Mouse (Mus musculus) MEL (cell line): Measurements from ENCODE around the gene Ifnar2. TPM values are rescaled to one million over a fixed set of nuclear protein-coding genes. Genes with fewer than 3 reads are reported as not detected.

Experiments
- DNase-seq: peaks from one replicate; pipeline ENCODE4 v3.0.0; 2011; ENCODE audit warnings: low read depth, low spot score
- H3K27ac ChIP-seq: 2 replicates; pipeline ENCODE4 v1.5.1; 2012; ENCODE audit warnings: low read depth, mild to moderate bottlenecking, control low read depth, low read length, moderate library complexity; ENCODE audit not compliant: control insufficient read depth
- H3K27me3 ChIP-seq, 2 experiments: fragments of 150-350 bp in 1 of 2; sonication (generic) in 1 of 2; 2 replicates each; pipeline ENCODE4 v1.6.1; 2012; ENCODE audit warnings: low read length in 2 of 2, mild to moderate bottlenecking in 2 of 2, improper control_type of control experiment in 1 of 2, moderate library complexity in 1 of 2; ENCODE audit not compliant: insufficient read depth in 2 of 2, control insufficient read depth in 1 of 2
- H3K36me3 ChIP-seq, 2 experiments: 2 replicates each; pipeline ENCODE4 v1.6.1; 2012 to 2014; ENCODE audit warnings: low read length in 2 of 2, improper control_type of control experiment in 1 of 2, inconsistent platforms in 1 of 2, mild to moderate bottlenecking in 1 of 2; ENCODE audit not compliant: insufficient read depth in 2 of 2, control insufficient read depth in 1 of 2
- H3K4me1 ChIP-seq, 2 experiments: fragments of 150-350 bp in 1 of 2; sonication (generic) in 1 of 2; 2 replicates each; pipeline ENCODE4 v1.6.1; 2012; ENCODE audit warnings: low read length in 2 of 2, improper control_type of control experiment in 1 of 2, mild to moderate bottlenecking in 1 of 2; ENCODE audit not compliant: insufficient read depth in 2 of 2, control insufficient read depth in 1 of 2
- H3K4me3 ChIP-seq, 2 experiments: fragments of 150-350 bp in 1 of 2; sonication (generic) in 1 of 2; 2 replicates each; pipeline ENCODE4 v1.5.1; 2012; ENCODE audit warnings: low read depth in 2 of 2, low read length in 2 of 2, mild to moderate bottlenecking in 2 of 2, moderate library complexity in 2 of 2, control low read depth in 1 of 2, improper control_type of control experiment in 1 of 2; ENCODE audit not compliant: control insufficient read depth in 1 of 2, insufficient read depth in 1 of 2
- H3K79me2 ChIP-seq: 2 replicates; pipeline ENCODE4 v1.6.1; 2012; ENCODE audit warnings: mild to moderate bottlenecking, low read length, moderate library complexity; ENCODE audit not compliant: control insufficient read depth, poor library complexity, insufficient read depth
- H3K9ac ChIP-seq: 2 replicates; pipeline ENCODE4 v1.6.1; 2012; ENCODE audit warnings: low read depth, mild to moderate bottlenecking, control low read depth, low read length, moderate library complexity; ENCODE audit not compliant: control insufficient read depth, poor library complexity, severe bottlenecking
- H3K9me3 ChIP-seq: fragments of 150-350 bp; sonication (generic); replicated peaks from 2 replicates; pipeline ENCODE4 v1.6.1; 2012; ENCODE audit warnings: mild to moderate bottlenecking, low read length, improper control_type of control experiment, moderate library complexity; ENCODE audit not compliant: insufficient read depth
- CHD1 ChIP-seq: IDR thresholded peaks from 2 replicates; pipeline ENCODE4 v1.6.1; 2012; ENCODE audit warnings: low read depth, mild to moderate bottlenecking, inconsistent platforms, low read length, improper control_type of control experiment
- CTCF ChIP-seq, 3 experiments: IDR thresholded peaks in 2 of 3; conservative IDR thresholded peaks in 1 of 3; 2 replicates each; pipeline ENCODE4 v1.5.1; 2011 to 2012; ENCODE audit warnings: low read length in 3 of 3, low read depth in 2 of 3, mild to moderate bottlenecking in 2 of 3, improper control_type of control experiment in 1 of 3, inconsistent platforms in 1 of 3, mixed read lengths in 1 of 3, moderate library complexity in 1 of 3; ENCODE audit not compliant: control insufficient read depth in 1 of 3, insufficient read depth in 1 of 3, poor library complexity in 1 of 3, severe bottlenecking in 1 of 3
- E2F4 ChIP-seq: IDR thresholded peaks from 2 replicates; pipeline ENCODE4 v1.6.1; 2011; ENCODE audit warnings: low read depth, low read length, improper control_type of control experiment, borderline replicate concordance
- EP300 ChIP-seq, 2 experiments: IDR thresholded peaks; 2 replicates each; pipeline ENCODE4 v1.6.1; 2011; ENCODE audit warnings: improper control_type of control experiment in 2 of 2, low read length in 2 of 2, low read depth in 1 of 2, mild to moderate bottlenecking in 1 of 2
- HCFC1 ChIP-seq: IDR thresholded peaks from 2 replicates; pipeline ENCODE4 v1.6.1; 2012; ENCODE audit warnings: low read depth, mild to moderate bottlenecking, inconsistent platforms, low read length, improper control_type of control experiment, moderate library complexity
- KAT2A ChIP-seq: conservative IDR thresholded peaks from 2 replicates; pipeline ENCODE4 v1.6.1; 2012; ENCODE audit warnings: low read depth, low read length, improper control_type of control experiment, inconsistent platforms
- MAFK ChIP-seq: IDR thresholded peaks from 2 replicates; pipeline ENCODE4 v1.6.1; 2011; ENCODE audit warnings: low read depth, mild to moderate bottlenecking, low read length, improper control_type of control experiment, borderline replicate concordance
- MAX ChIP-seq: IDR thresholded peaks from 2 replicates; pipeline ENCODE4 v1.6.1; 2011; ENCODE audit warnings: low read length, improper control_type of control experiment
- MAZ ChIP-seq: IDR thresholded peaks from 2 replicates; pipeline ENCODE4 v1.6.1; 2012; ENCODE audit warnings: low read depth, mild to moderate bottlenecking, inconsistent platforms, low read length, improper control_type of control experiment
- MXI1 ChIP-seq: IDR thresholded peaks from 2 replicates; pipeline ENCODE4 v1.6.1; 2011; ENCODE audit warnings: mild to moderate bottlenecking, low read depth, low read length, improper control_type of control experiment
- MYB ChIP-seq: IDR thresholded peaks from 2 replicates; pipeline ENCODE4 v1.6.1; 2011; ENCODE audit warnings: mild to moderate bottlenecking, low read depth, low read length, improper control_type of control experiment
- NELFE ChIP-seq: IDR thresholded peaks from 2 replicates; pipeline ENCODE4 v1.6.1; 2011; ENCODE audit warnings: low read depth, low read length, improper control_type of control experiment
- NRF1 ChIP-seq: IDR thresholded peaks from 2 replicates; pipeline ENCODE4 v1.6.1; 2014; ENCODE audit warnings: low read depth, mild to moderate bottlenecking, inconsistent platforms, low read length, improper control_type of control experiment, moderate library complexity; ENCODE audit not compliant: poor library complexity, insufficient read depth, severe bottlenecking
- RAD21 ChIP-seq: IDR thresholded peaks from 2 replicates; pipeline ENCODE4 v1.6.1; 2011; ENCODE audit warnings: mild to moderate bottlenecking, low read depth, low read length, improper control_type of control experiment
- RCOR1 ChIP-seq: IDR thresholded peaks from 2 replicates; pipeline ENCODE4 v1.6.1; 2012; ENCODE audit warnings: low read depth, mild to moderate bottlenecking, inconsistent platforms, low read length, improper control_type of control experiment
- SMC3 ChIP-seq: IDR thresholded peaks from 2 replicates; pipeline ENCODE4 v1.6.1; 2011; ENCODE audit warnings: low read depth, low read length, improper control_type of control experiment
- TAL1 ChIP-seq: IDR thresholded peaks from 2 replicates; pipeline ENCODE4 v1.6.1; 2012; ENCODE audit warnings: mild to moderate bottlenecking, inconsistent platforms, low read length, moderate library complexity, mixed read lengths
- TCF12 ChIP-seq: IDR thresholded peaks from 2 replicates; pipeline ENCODE4 v1.6.1; 2014; ENCODE audit warnings: low read depth, mild to moderate bottlenecking, inconsistent platforms, low read length, improper control_type of control experiment, moderate library complexity
- USF1 ChIP-seq: IDR thresholded peaks from 2 replicates; pipeline ENCODE4 v1.6.1; 2014; ENCODE audit warnings: low read depth, mild to moderate bottlenecking, inconsistent platforms, low read length, improper control_type of control experiment, moderate library complexity
- USF2 ChIP-seq, 2 experiments: IDR thresholded peaks; 2 replicates each; pipeline ENCODE4 v1.6.1; 2011 to 2012; ENCODE audit warnings: improper control_type of control experiment in 2 of 2, low read length in 2 of 2, borderline replicate concordance in 1 of 2, inconsistent platforms in 1 of 2, low read depth in 1 of 2, mild to moderate bottlenecking in 1 of 2; ENCODE audit not compliant: insufficient read depth in 1 of 2
- ZKSCAN1 ChIP-seq: IDR thresholded peaks from 2 replicates; pipeline ENCODE4 v1.6.1; 2012; ENCODE audit warnings: low read depth, mild to moderate bottlenecking, inconsistent platforms, low read length, improper control_type of control experiment, moderate library complexity
- polyA plus RNA-seq, 2 experiments: library from polyadenylated mRNA; stranded (reverse) in 1 of 2; unstranded in 1 of 2; fragments of >175 nt in 1 of 2; fragments of >200 nt in 1 of 2; gene quantifications; 2 replicates each; pipeline versions ENCODE4 v1.2.1 to v1.2.4; 2012; ENCODE audit warnings: low replicate concordance in 2 of 2, low read depth in 1 of 2; ENCODE audit not compliant: insufficient read length in 2 of 2, insufficient read depth in 1 of 2, missing spikeins in 1 of 2
- total RNA-seq: library from RNA; depleted of rRNA; stranded (reverse); fragments of 300-350 nt; gene quantifications from 2 replicates; pipeline ENCODE4 v1.2.3, GENCODE M21; 2012

Gene Ifnar2
- total and polyA plus RNA-seq, 3 experiments = 21.8 to 38.3 TPM; not detected in 1

DNA sequence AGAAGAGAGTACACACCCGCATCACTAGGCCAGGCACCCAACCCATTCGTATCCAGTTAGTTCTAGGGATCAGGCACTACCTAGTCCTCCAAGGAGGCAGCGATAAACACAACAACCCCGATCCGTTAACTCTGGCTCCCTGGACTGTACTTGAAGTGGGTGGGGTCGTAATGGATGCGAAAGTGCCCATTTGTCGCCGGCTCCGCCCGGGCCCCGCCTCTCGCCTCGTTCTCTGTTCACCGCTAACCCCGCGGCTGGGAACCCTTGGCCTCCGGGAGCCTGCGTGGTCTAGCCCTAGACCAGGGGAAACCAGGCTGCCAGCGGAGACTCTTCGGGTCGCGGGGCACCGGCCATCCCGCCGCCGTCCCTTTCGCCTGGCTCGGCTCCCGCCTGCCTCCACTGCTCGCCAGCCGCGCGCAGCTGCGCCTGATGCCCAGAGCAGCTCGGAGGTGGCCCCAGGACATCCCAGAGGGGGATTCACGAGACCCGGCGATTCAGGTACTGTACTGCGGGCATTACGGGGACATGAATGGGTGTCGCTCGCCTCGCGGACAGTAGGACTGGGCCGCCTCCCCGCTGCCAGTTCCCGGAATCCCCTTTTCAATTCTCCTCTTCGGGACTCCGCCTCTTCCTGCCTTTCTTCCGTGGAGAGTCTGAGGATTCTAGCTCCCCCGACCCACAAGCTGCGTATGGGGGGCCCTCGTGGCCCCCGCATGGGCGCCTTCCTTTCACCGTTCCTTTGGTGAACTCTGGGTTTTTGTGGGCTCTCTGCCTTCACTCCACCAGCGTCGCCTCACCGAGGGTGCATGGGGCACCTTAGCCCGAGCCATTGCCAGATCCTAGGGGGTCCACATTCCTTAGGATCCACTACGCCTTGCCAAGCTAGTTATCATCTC, at the start of gene Ifnar2 (continued):
- TF ChIP-seq NELFE (peak; percentile 70), CHD1 (no peak), RCOR1 (0 out of 2 replicates have a peak, but pooled peaks have one; percentile 11), KAT2A (no peak), USF1 (no peak)
- TF ChIP-seq, all 39 proteins: peak for 16

GRCm38 (mm10) chr16:91327605-91328004, 45.0 kb upstream of the Ifnar2 start:
- H3K9ac ChIP-seq = no peak overlapping the region
- no peak overlapping the region for H3K27ac ChIP-seq
- peaks cover 2 to 5% of the 10 kb centered on the region in 2 experiments; a peak in 2 of 4 replicates for H3K27me3 ChIP-seq
- H3K4me1 ChIP-seq = no peaks in the 10 kb centered on the region
- TF ChIP-seq CTCF (IDR thresholded peaks at IDR 0.05 in 2 of 3, conservative IDR thresholded peaks at IDR 0.05 in 1 of 3; ENCODE audit: control insufficient read depth in 1 of 3, insufficient read depth in 1 of 3, low read depth in 2 of 3, low read length in 3 of 3, poor library complexity in 1 of 3, severe bottlenecking in 1 of 3) (no peak), HCFC1 (no peak)
- DNase-seq = no peak
- no peak overlapping the region for H3K4me3 ChIP-seq
- no peaks in the 10 kb centered on the region for H3K9me3 ChIP-seq
- no peaks in the 10 kb centered on the region for H3K79me2 ChIP-seq
- H3K36me3 ChIP-seq = no peaks in the 10 kb centered on the region

- no peak overlapping the region for H3K4me3 ChIP-seq
- H3K9ac ChIP-seq = no peak overlapping the region
- H3K36me3 ChIP-seq = no peaks in the 10 kb centered on the region
- no peak overlapping the region for H3K27ac ChIP-seq
- no peaks in the 10 kb centered on the region for H3K9me3 ChIP-seq
- H3K4me1 ChIP-seq = no peaks in the 10 kb centered on the region
- TF ChIP-seq USF1 (no peak), SMC3 (no peak), MXI1 (no peak), MAX (no peak), RAD21 (no peak), EP300 (IDR thresholded peaks at IDR 0.05; ENCODE audit: low read depth in 1 of 2, low read length in 2 of 2) (no peak), TCF12 (no peak), E2F4 (no peak), MAFK (no peak), ZKSCAN1 (no peak), NRF1 (no peak), MAZ (no peak), TAL1 (no peak), KAT2A (no peak), MYB (no peak), USF2 (IDR thresholded peaks at IDR 0.05; ENCODE audit: borderline replicate concordance in 1 of 2, insufficient read depth in 1 of 2, low read depth in 1 of 2, low read length in 2 of 2) (no peak), HCFC1 (no peak), RCOR1 (no peak)
- TF ChIP-seq, all 39 proteins: peak for 0
- Histone ChIP-seq H3K79me2 (no peaks in the 10 kb centered on the region), H3K27me3 (peaks cover 2 to 5% of the 10 kb centered on the region in 2 experiments; a peak in 2 of 4 replicates)
- DNase-seq = no peak
These were observed 43.7 kb upstream of the Ifnar2 start for GRCm38 (mm10) chr16:91328922-91329321.
